Mouse (Mus musculus) spleen, postnatal 4 days (tissue): Measurements from ENCODE around the gene Tmed1.
"Not testable (repeated sequence)": the region's sequence is repeated elsewhere in the genome, so short reads cannot be mapped to it uniquely, and the experiment has no call there.

Source experiments
- DNase-seq, 2 experiments: peaks; one replicate each; pipeline ENCODE4 v3.0.0; 2022; ENCODE audit warnings: low spot score in 2 of 2

Gene Tmed1

DNA sequence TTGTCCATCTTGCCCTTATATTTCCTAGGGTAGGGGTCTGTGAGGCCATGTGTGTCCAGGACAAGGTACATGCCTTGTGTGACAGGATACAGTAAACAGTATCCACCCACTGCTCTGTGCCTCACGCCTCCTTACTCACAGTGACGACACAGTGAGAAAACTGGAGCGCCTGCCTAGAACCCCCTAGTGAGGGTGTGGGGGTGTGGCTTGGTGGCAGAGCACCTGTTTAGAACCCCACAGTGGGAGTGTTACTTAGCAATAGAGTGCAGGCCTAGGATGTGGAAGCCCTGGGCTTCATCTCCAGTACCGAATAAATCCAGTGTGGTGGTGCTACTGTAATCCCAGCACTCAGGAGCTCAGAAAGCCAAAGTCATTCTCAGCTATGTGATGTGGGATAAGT, 37.1 kb downstream of the Tmed1 start:
- DNase-seq, result no peak

DNA sequence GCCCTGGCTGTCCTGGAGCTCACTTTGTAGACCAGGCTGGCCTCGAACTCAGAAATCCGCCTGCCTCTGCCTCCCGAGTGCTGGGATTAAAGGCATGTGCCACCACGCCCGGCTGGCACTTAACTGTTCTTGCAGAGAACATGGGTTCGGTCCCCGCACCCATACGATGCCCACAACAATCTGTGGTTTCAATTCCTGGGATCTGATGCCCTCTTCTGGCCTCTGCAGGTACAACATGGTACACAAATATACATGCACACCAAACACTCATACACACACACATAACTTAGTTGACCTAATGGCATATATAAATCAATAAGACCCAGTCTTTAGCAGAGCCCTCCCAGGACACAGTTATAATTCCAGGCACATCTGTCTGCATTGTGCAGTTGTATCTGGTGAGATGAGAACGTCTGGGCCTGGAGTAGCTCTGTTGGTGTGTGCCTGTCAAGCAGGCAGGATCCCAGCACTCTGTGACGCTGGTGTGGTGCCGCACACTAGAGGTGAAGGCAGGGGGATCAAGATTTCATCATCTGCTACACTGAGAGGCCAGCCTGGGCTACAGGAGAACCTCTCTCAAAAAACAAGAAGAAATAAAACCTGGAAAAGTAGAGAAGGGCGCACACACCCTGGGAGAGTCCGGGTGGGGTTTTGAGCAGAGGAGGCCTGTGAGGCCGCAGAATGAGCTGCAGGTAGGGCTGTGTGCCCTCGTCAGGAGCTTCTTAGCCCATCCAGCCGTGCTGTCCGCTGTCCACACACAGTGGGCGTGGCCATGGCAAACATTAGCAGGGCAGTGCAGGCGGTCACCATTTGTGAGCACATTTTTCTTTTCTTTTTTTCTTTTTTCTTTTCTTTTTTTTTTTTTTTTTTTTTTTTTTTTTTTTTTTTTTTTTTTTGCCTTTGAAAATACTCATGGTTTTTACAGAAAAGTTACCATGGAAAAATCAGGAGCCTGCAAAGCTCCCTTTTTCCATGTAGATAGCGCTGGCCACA, 40.7 kb downstream of the Tmed1 start:
- peak; percentile 51 to 78 for DNase-seq

DNA sequence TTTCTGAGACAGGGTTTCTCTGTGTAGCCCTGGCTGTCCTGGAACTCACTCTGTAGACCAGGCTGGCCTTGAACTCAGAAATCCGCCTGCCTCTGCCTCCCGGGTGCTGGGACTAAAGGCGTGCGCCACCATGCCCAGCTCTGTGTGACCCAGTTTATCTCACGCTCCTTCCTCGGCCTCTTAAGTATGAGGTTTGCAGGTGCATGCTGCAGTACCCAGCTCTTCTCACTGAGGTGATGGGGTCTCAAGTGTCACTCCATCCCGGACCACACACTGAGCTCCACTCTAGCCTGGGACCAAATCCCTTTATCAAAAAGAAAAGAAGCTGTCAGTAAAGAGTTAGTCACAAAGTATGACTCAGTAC, 45.5 kb downstream of the Tmed1 start:
- not testable (repeated sequence) for DNase-seq

DNA sequence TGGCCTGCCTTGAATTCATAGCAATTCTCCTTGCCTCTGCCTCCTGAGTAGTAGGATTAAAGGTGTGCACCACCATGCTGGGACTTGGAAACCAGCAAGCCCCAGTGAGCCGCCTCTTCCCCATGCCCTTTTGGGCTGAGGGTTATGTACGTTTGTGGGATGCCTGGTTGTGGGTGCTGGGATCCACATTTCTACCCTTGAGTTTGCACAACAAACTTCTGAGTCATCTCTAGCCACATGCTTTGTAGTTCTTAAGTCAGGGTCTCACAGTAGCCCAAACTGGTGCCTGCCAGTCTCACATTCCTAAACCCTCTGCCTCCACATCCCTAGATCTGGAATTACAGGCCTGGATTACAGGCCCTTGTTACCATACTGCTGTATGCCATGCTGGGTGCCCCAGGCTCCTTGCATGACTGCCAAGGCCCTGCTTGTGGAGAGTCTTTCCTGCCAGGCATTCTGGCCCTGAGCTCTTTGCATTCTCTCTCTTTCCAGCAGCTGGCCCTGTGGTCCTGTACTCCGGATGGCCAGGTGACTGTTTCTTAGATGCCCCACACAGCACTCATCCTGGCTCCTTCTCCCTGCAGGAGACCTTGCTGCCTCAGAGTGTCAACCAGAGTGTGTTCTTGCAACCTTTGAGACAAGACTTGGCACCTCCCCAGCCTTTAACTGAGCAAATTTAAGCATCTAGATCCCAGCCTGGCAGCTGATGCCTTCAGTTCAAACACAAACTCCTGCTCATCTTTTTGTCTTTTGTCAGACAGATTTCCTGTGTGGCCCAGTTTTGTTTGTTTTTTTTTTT, 46.1 kb downstream of the Tmed1 start:
- no peak for DNase-seq

DNA sequence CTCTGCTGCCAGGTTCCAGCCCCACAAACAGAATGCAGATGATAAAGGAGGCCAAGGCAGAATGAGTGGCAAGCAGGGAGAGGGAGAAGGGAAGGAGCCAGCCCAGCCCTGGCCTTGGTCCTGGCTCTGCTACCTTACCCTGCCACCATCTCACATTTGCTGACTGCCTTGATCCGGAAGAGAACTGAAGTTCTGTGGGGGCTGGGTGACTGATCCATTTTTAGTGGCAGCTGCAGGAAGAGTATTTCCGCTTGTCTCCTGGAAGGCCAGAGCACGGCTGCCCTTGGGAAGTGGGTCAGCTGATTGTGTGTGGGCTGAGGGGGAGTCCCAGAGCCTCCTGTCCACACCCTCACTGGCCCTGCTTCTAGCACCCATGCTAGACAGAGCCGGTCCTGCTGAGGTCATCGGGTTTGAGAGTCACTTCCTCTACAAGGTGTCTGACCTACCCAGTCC, 46.9 kb downstream of the Tmed1 start:
- DNase-seq, result no peak

DNA sequence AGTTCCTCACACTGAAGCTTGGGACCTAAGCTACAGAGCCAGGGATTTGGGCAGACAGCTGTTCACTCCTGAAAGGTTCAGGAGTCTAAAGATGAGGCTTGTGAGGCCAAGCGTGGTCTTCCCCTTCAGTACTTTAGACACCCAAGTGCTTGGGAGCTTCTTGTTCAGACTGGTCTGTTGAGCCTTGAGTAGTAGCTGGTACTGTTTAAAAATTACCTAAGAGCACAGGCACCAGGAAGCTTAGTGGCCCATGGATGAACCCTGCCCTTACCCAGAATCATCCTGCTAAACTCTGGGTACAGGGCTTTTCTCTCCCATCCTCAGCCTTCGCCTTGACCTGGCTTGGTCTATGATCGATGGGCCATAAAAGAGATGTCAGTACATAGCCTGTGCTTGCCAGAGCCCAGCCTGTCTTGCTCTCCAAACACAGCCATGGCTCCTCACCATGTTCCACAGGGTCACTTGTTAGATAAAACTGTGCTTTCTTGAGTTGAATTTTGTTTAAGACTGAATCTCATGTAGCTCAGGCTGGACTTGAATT, 49.6 kb downstream of the Tmed1 start:
- no peak for DNase-seq

DNA sequence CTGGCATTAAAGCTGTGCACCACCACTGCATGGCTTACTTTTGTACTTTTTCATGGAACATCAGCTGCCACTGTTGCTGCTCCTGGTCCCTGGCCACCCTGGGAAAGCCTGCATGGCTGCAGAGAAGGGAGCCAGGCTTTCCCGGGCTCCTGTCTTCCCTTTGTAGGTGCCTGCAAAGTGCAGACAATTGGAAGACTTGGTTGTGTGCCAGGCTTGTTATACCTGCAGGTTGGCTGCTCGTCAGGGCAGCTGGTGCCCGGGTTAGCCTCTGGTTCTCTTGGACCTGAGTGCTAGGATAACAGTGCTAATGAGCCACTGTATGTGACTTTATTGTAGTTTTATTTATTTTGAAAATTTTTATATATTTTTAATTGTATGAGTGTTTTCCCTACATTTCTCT, 51.2 kb downstream of the Tmed1 start:
- no peak for DNase-seq
